Mouse (Mus musculus) forebrain, embryonic 11.5 days (tissue): ENCODE measurements at regions not wholly inside any gene's neighbourhood (a gene's known extent, or its start where the extent isn't known, plus 50 kb on each side); places are given as distances from the start of the nearest gene placed in this dataset.

Experiments
- ATAC-seq: fragments of 200-750 bp; cut with Nextera tagmentation; replicated peaks from 2 replicates; pipeline ENCODE4 v1.8.0; 2017; ENCODE audit warnings: moderate TSS enrichment; ENCODE audit not compliant: low FRiP score
- DNase-seq: peaks from one replicate; pipeline ENCODE4 v3.0.0-alpha.2; 2017; ENCODE audit warnings: low spot score
- H3K27ac ChIP-seq: fragments of 300-500 bp; sonication (generic); 2 replicates; pipeline ENCODE4 v1.5.1; 2014; ENCODE audit warnings: low read depth, low read length
- H3K27me3 ChIP-seq: fragments of 300-500 bp; sonication (generic); 2 replicates; pipeline ENCODE4 v1.6.1; 2014; ENCODE audit warnings: mild to moderate bottlenecking, low read length, mixed read lengths; ENCODE audit not compliant: control insufficient read depth, insufficient read depth
- H3K36me3 ChIP-seq: fragments of 300-500 bp; sonication (generic); 2 replicates; pipeline ENCODE4 v1.6.1; 2014; ENCODE audit warnings: mild to moderate bottlenecking, low read length, moderate library complexity, mixed read lengths; ENCODE audit not compliant: control insufficient read depth, insufficient read depth
- H3K4me1 ChIP-seq: fragments of 300-500 bp; sonication (generic); replicated peaks from 2 replicates; pipeline ENCODE4 v1.6.1; 2014; ENCODE audit warnings: low read length, mixed read lengths; ENCODE audit not compliant: control insufficient read depth, insufficient read depth
- H3K4me2 ChIP-seq: fragments of 300-500 bp; sonication (generic); 2 replicates; pipeline ENCODE4 v1.6.1; 2014; ENCODE audit warnings: low read depth, mild to moderate bottlenecking, low read length, moderate library complexity, mixed read lengths; ENCODE audit not compliant: severe bottlenecking
- H3K4me3 ChIP-seq: fragments of 300-500 bp; sonication (generic); 2 replicates; pipeline ENCODE4 v1.5.1; 2014; ENCODE audit warnings: low read depth, low read length
- H3K9ac ChIP-seq: fragments of 300-500 bp; sonication (generic); 2 replicates; pipeline ENCODE4 v1.6.1; 2014; ENCODE audit warnings: low read length
- H3K9me3 ChIP-seq: fragments of 300-500 bp; sonication (generic); 2 replicates; pipeline ENCODE4 v1.6.1; 2016; ENCODE audit warnings: low read length, mixed read lengths; ENCODE audit not compliant: control insufficient read depth
- WGBS: fragments of 180-500 bp; shearing (Covaris S2); extraction: QIAGEN DNeasy Blood & Tissue Kit; methylation state at CpG from one replicate; pipeline ENCODE4 v1.1.7; 2014; 5-methylcytosine and 5-hydroxymethylcytosine counted together

DNA sequence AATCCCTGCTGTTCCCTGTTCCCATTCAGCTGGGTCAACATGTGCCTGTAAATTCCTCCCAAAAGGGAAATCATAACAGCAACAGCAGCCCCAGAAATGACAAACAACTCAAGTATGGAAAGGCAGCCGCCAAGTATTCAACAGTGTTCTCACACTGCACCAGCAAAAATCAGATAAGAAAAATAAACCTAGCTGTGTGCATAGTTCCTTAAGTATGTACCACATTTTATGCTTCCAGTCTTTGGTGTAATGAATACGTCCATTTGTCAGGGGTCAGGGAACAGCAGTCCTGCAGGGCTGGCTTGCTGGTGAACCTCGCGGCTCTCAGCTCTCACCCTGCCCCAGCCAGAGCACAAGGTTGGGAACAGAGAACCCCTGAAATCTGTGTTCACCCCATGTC lies 155.9 kb upstream of the Dio3 start:
- H3K4me3 ChIP-seq: no peak overlapping the region
- DNase-seq (no peak), ATAC-seq (no peak)
- H3K4me2 ChIP-seq: no peak overlapping the region
- H3K9ac ChIP-seq: no peak overlapping the region
- H3K9me3 ChIP-seq: no peaks in the 10 kb centered on the region
- 85% methylated on average over 4 of the region's 4 CpGs for WGBS
- no peaks in the 10 kb centered on the region for H3K4me1 ChIP-seq
- H3K27ac ChIP-seq: no peak overlapping the region
- H3K27me3 ChIP-seq: no peaks in the 10 kb centered on the region
- no peaks in the 10 kb centered on the region for H3K36me3 ChIP-seq

DNA sequence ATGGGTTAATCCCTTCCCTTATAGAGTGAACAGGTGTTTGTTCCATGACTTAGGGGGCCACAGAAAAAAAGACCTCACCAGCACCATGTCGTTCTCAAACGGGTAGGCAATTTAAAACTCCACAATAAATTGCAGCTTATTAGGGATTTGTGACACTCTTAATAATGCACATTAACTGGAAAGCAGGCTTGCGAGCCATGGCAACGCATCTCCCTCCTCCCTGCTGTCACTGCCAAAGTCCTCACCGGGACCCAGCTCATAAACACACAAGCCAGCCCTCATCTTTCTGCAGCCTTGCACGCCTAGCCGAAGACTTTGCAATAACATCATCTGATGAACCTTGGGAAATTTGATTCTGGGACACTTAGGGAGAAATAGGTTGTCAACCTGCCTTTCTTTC lies 152.3 kb upstream of the Dio3 start:
- Histone ChIP-seq H3K27me3 (no peaks in the 10 kb centered on the region), H3K9me3 (no peaks in the 10 kb centered on the region), H3K9ac (no peak overlapping the region), H3K4me2 (no peak overlapping the region), H3K4me1 (no peaks in the 10 kb centered on the region), H3K36me3 (no peaks in the 10 kb centered on the region), H3K27ac (no peak overlapping the region), H3K4me3 (no peak overlapping the region)
- ATAC-seq (no peak), DNase-seq (no peak)
- WGBS: 58% methylated on average over 7 of the region's 7 CpGs

DNA sequence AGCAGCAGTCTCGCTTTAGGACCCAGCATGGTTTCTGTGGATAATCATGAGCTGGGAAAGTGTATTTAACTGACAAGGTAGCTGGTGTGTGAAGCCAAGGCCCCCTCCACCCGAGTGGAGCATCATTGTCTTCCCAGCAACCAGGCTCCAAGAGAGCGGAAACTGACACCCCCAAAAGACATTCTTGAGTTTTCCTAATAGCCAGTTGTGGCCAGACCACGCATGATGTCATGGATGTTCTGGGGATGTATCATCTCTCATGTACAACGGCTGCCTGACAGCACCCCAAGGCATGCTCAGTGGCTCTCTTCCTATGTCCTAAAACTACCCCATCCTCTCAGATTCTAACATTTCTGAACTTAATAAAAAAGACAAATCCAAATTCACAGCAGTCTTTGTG lies 133.5 kb upstream of the Dio3 start:
- H3K9me3 ChIP-seq: no peaks in the 10 kb centered on the region
- no peaks in the 10 kb centered on the region for H3K4me1 ChIP-seq
- H3K9ac ChIP-seq: no peak overlapping the region
- H3K4me3 ChIP-seq: no peak overlapping the region
- H3K27me3 ChIP-seq: no peaks in the 10 kb centered on the region
- no peak overlapping the region for H3K4me2 ChIP-seq
- WGBS: 81% methylated on average over 5 of the region's 5 CpGs
- DNase-seq: no peak
- no peaks in the 10 kb centered on the region for H3K36me3 ChIP-seq
- no peak for ATAC-seq
- no peak overlapping the region for H3K27ac ChIP-seq

DNA sequence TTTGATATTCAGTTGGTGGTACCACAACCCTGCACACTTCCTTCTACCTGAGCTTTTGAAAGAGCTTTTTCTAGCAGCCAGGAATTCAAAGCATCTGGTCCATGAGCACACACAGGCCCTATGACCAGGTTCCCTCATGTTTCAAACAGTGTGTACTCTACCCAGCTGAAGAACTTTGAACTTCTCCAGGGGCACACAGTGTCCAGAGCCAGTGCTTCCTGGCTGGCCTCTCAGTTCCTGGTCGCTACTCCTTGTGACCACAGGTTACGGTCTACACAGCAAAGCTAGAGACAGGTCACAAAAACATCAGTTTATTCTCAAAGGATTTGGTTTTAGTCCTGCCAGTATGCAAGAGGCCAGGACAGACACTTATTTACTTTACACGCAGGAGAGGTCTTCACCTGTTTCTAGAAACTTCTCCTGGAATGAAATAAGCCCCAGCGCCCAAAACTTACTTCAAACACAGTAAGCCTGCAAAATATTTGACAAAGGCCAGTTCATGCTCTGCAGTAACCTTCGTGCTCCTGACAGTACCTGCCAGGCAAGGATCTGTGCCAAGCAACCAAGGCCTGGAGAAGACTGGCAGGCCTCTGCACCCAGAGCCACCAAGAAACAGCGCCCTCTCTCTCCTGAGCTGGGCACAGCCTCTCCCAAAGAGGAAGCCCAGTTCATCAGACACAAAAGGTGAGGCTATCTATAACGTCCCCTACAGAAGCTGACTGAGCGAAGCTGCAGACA lies 124.5 kb upstream of the Dio3 start:
- H3K4me2 ChIP-seq: no peak overlapping the region
- H3K4me3 ChIP-seq: no peak overlapping the region
- no peak overlapping the region for H3K9ac ChIP-seq
- DNase-seq: no peak
- no peaks in the 10 kb centered on the region for H3K27me3 ChIP-seq
- no peak overlapping the region for H3K27ac ChIP-seq
- 89% methylated on average over 8 of the region's 8 CpGs for WGBS
- H3K4me1 ChIP-seq: no peaks in the 10 kb centered on the region
- H3K9me3 ChIP-seq: no peaks in the 10 kb centered on the region
- ATAC-seq: no peak
- H3K36me3 ChIP-seq: no peaks in the 10 kb centered on the region

DNA sequence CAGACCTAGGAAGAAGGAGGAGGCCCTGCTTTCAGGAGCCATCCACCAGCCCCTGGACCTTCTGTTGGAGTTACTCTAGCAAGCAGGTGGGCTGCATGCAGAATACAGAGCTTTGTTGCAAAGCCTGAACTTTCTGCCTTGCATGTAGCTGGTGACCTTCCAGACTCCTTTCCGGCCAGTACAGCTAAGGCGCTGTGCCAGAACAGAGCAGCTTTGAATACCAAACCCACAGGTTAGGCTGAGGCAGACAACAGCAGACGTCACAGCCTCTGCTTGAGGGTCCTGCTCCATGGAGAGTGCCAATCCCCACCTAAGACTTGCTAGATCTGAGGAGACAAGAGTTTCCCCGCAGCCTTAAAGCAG lies 123.9 kb upstream of the Dio3 start:
- H3K9me3 ChIP-seq: no peaks in the 10 kb centered on the region
- ATAC-seq (no peak), DNase-seq (no peak)
- H3K4me2 ChIP-seq: no peak overlapping the region
- no peak overlapping the region for H3K4me3 ChIP-seq
- H3K9ac ChIP-seq: no peak overlapping the region
- no peaks in the 10 kb centered on the region for H3K27me3 ChIP-seq
- no peaks in the 10 kb centered on the region for H3K36me3 ChIP-seq
- no peak overlapping the region for H3K27ac ChIP-seq
- 82% methylated on average over 4 of the region's 4 CpGs for WGBS
- no peaks in the 10 kb centered on the region for H3K4me1 ChIP-seq

DNA sequence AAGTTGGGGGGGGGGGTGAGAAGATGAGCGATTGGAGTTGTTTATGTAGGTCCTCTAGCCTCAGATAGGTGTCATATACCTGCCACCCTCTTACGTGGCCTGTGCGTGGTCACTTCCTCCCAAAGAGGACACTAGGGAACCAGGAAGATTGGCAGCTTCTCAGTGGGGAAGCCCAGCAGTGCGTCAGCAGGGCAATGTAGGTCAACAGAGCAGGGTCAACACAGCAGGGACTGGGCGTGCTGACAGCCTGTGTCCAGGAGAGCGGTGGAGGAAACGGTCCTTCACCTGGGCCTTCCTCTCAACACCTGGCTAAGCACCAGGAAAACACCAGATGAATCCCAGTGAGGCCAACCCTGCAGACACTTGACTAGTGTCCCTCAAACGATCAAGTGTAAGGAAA lies 122.4 kb upstream of the Dio3 start:
- Histone ChIP-seq H3K4me3 (no peak overlapping the region), H3K27me3 (no peaks in the 10 kb centered on the region), H3K36me3 (no peaks in the 10 kb centered on the region), H3K9me3 (no peaks in the 10 kb centered on the region), H3K4me1 (no peaks in the 10 kb centered on the region), H3K4me2 (no peak overlapping the region), H3K9ac (no peak overlapping the region), H3K27ac (no peak overlapping the region)
- ATAC-seq (no peak), DNase-seq (no peak)
- 39% methylated on average over 8 of the region's 8 CpGs for WGBS

DNA sequence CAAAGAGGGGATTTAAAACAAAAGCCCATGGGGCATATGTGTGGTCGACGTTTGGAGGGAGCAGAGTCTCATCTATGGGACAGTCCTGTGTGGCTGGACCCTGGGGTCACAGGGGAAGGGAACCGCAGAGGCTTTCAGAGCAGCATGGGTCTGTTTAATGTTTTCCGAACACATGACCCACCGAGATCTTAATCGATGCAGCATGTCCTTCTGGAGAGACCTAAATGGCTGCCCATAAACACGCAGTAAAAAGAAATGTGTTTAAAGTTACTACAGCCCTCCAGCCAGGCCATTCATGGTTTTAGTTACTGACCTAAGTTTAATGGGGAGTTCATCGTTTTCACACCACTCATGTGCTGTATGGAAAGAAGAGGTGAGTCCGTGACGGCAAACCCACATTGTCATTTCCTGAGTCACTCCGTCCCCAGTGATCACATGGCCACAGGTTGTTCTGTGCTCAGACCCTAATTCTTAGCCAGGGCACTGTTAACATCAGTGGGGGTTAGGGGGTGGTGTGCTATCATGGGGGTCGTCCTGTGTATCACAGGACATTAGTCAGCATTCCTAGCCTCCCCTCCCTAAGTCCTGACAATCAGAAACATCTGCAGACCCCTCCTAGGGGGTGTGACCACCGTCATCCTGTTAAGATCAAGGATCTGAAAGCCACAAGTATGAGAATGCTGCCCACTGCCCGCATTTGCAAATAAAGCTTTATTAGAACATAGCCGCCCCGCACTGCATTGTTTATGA lies 120.7 kb upstream of the Dio3 start:
- Histone ChIP-seq H3K27me3 (no peaks in the 10 kb centered on the region), H3K4me2 (no peak overlapping the region), H3K4me3 (no peak overlapping the region), H3K36me3 (no peaks in the 10 kb centered on the region), H3K9ac (no peak overlapping the region), H3K27ac (no peak overlapping the region), H3K4me1 (no peaks in the 10 kb centered on the region), H3K9me3 (no peaks in the 10 kb centered on the region)
- 74% methylated on average over 16 of the region's 16 CpGs for WGBS
- ATAC-seq (no peak), DNase-seq (no peak)

DNA sequence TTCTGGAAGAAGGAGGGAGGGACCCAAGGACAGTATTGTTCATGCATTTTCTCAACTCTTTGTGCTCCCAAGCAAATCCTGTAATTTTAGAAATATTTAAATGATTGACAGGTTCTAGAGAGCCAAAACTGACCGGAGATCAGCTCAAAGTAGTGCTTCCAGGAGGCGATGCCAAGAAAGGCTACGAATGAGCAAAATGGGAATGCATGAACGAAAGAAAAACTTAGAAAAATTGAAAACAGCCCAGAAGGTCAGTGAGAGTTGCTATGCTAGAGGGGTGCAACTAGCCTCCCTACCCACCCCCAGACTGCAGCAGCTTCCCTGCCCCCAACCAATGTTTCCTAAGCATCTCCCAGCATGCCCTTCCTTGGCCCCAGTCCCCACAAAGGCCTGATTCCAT lies 117.6 kb upstream of the Dio3 start:
- Histone ChIP-seq H3K4me3 (no peak overlapping the region), H3K27me3 (no peaks in the 10 kb centered on the region), H3K9me3 (no peaks in the 10 kb centered on the region), H3K36me3 (no peaks in the 10 kb centered on the region), H3K4me1 (no peaks in the 10 kb centered on the region), H3K27ac (no peak overlapping the region), H3K9ac (no peak overlapping the region), H3K4me2 (no peak overlapping the region)
- ATAC-seq (no peak), DNase-seq (no peak)
- 87% methylated on average over 4 of the region's 4 CpGs for WGBS

DNA sequence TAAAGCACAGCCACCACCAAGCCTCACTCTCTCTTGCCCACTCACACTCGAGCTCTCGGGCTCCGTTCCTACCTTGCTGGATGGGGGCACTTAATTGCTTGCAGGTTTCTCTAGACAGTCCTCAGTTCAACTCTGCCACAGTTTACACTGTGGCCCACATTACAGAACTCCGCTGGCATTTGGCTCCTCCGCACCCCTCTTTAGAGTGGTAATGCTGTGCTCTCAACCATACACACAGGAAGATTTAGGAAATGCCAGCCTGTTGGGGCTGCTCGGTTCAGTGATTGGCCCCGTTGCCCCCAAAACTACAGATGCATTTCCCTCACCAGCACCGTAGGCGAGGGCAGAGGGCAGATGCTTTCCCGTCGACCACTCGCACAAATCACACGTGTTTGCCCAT lies 113.4 kb upstream of the Dio3 start:
- 83% methylated on average over 13 of the region's 13 CpGs for WGBS
- Histone ChIP-seq H3K9me3 (no peaks in the 10 kb centered on the region), H3K9ac (no peak overlapping the region), H3K36me3 (no peaks in the 10 kb centered on the region), H3K4me3 (no peak overlapping the region), H3K4me2 (no peak overlapping the region), H3K27ac (no peak overlapping the region), H3K4me1 (no peaks in the 10 kb centered on the region), H3K27me3 (no peaks in the 10 kb centered on the region)
- ATAC-seq (no peak), DNase-seq (no peak)
